Mouse (Mus musculus) myocyte (in vitro differentiated cells): ENCODE measurements around the gene D11Wsu47e. TPM values are rescaled to one million over a fixed set of nuclear protein-coding genes. Genes with fewer than 3 reads are reported as not detected.

Source experiments
- H3K27me3 ChIP-seq: one replicate; pipeline ENCODE4 v1.6.1; 2011; ENCODE audit not compliant: control insufficient read depth, insufficient read depth, insufficient read length
- H3K36me3 ChIP-seq: one replicate; pipeline ENCODE4 v1.6.1; 2011; ENCODE audit not compliant: control insufficient read depth, insufficient read depth
- H3K4me2 ChIP-seq: one replicate; pipeline ENCODE4 v1.6.1; 2011; ENCODE audit warnings: low read depth, control low read depth
- H3K4me3 ChIP-seq: one replicate; pipeline ENCODE4 v1.5.1; 2011; ENCODE audit warnings: mild to moderate bottlenecking, control low read depth, moderate library complexity
- H3K79me2 ChIP-seq: one replicate; pipeline ENCODE4 v1.6.1; 2011; ENCODE audit not compliant: control insufficient read depth, insufficient read depth
- H3ac ChIP-seq: one replicate; pipeline ENCODE4 v1.6.1; 2011; ENCODE audit not compliant: control insufficient read depth, insufficient read length
- CEBPB ChIP-seq: IDR thresholded peaks from 2 replicates; pipeline ENCODE4 v1.6.1; 2011; ENCODE audit warnings: mild to moderate bottlenecking, moderate library complexity; ENCODE audit not compliant: poor library complexity, insufficient read depth, severe bottlenecking
- E2F4 ChIP-seq: IDR thresholded peaks from one replicate; pipeline ENCODE4 v1.6.1; 2011; ENCODE audit warnings: mild to moderate bottlenecking, control low read depth, moderate library complexity; ENCODE audit not compliant: insufficient read depth
- MAX ChIP-seq: IDR thresholded peaks from one replicate; pipeline ENCODE4 v1.6.1; 2011; ENCODE audit warnings: low read depth, mild to moderate bottlenecking, control low read depth
- MYOD1 ChIP-seq, 3 experiments: IDR thresholded peaks; one replicate each; pipeline ENCODE4 v1.6.1; 2011; ENCODE audit warnings: control low read depth in 2 of 3, low read depth in 2 of 3, mild to moderate bottlenecking in 2 of 3, moderate library complexity in 1 of 3; ENCODE audit not compliant: insufficient read length in 2 of 3, control insufficient read depth in 1 of 3
- MYOG ChIP-seq, 3 experiments: IDR thresholded peaks; one replicate each; pipeline ENCODE4 v1.6.1; 2011; ENCODE audit warnings: control low read depth in 2 of 3, low read depth in 2 of 3, mild to moderate bottlenecking in 2 of 3; ENCODE audit not compliant: insufficient read length in 2 of 3, control insufficient read depth in 1 of 3, insufficient read depth in 1 of 3
- POLR2A ChIP-seq: IDR thresholded peaks from one replicate; pipeline ENCODE4 v1.6.1; 2011; ENCODE audit warnings: low read depth, mild to moderate bottlenecking, control low read depth, moderate library complexity; ENCODE audit not compliant: insufficient read length
- POLR2AphosphoS2 ChIP-seq: IDR thresholded peaks from one replicate; pipeline ENCODE4 v1.6.1; 2011; ENCODE audit warnings: low read depth, control low read depth; ENCODE audit not compliant: insufficient read length
- REST ChIP-seq: IDR thresholded peaks from one replicate; pipeline ENCODE4 v1.6.1; 2011; ENCODE audit warnings: mild to moderate bottlenecking, control low read depth, moderate library complexity; ENCODE audit not compliant: insufficient read depth, insufficient read length
- SRF ChIP-seq: IDR thresholded peaks from one replicate; pipeline ENCODE4 v1.6.1; 2011; ENCODE audit warnings: low read depth; ENCODE audit not compliant: control insufficient read depth, insufficient read length
- TCF12 ChIP-seq: IDR thresholded peaks from one replicate; pipeline ENCODE4 v1.6.1; 2011; ENCODE audit warnings: mild to moderate bottlenecking, control low read depth; ENCODE audit not compliant: poor library complexity, insufficient read depth, severe bottlenecking
- TCF3 ChIP-seq: IDR thresholded peaks from one replicate; pipeline ENCODE4 v1.6.1; 2011; ENCODE audit warnings: low read depth, control low read depth; ENCODE audit not compliant: insufficient read length
- USF1 ChIP-seq: IDR thresholded peaks from one replicate; pipeline ENCODE4 v1.6.1; 2011; ENCODE audit warnings: low read depth, mild to moderate bottlenecking, control low read depth, moderate library complexity
- polyA plus RNA-seq: library from polyadenylated mRNA; unstranded; fragments of >200 nt; fragmentation: generic; extraction: Trizol; gene quantifications from one replicate; pipeline ENCODE4 v1.2.1, GENCODE M21; 2012; ENCODE audit warnings: missing spikeins

Gene D11Wsu47e
- polyA plus RNA-seq, 1 experiment = 10.6 TPM

DNA sequence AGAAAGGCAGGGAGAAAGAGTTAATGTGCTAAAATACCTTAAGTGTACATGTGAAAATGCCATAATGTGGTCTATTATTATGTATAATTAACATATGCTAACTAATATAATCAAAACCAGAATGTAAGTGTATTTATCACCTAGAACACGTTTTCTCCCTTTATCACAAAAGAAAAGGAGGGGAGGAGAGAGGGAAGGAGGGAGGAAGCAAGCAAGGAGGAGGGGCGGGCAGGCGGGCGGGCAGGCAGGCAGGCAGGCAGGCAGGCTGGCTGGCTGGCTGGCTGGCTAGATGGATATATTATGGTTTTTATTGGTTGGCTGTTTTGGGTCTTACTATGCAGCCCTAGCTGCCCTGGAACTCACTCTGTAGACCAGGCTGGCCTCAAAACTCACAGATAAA, 14.5 kb upstream of the D11Wsu47e start:
- H3K4me2 ChIP-seq = no peak overlapping the region
- TF ChIP-seq TCF3 = no peak
- TF ChIP-seq MYOD1 (IDR thresholded peaks at IDR 0.05; ENCODE audit: control insufficient read depth in 1 of 3, insufficient read length in 2 of 3, low read depth in 2 of 3) = no peak
- TF ChIP-seq POLR2AphosphoS2 = no peak
- TF ChIP-seq POLR2A = no peak
- no peak for TF ChIP-seq MAX
- no peak for TF ChIP-seq SRF
- no peak for TF ChIP-seq MYOG (IDR thresholded peaks at IDR 0.05; ENCODE audit: control insufficient read depth in 1 of 3, insufficient read depth in 1 of 3, insufficient read length in 2 of 3, low read depth in 2 of 3)
- TF ChIP-seq REST = no peak
- TF ChIP-seq USF1 = no peak
- TF ChIP-seq TCF12 = no peak
- TF ChIP-seq E2F4 = no peak
- no peak overlapping the region for H3ac ChIP-seq
- no peaks in the 10 kb centered on the region for H3K27me3 ChIP-seq
- peaks cover 80% of the 10 kb centered on the region for H3K79me2 ChIP-seq
- peaks cover 16% of the 10 kb centered on the region for H3K36me3 ChIP-seq
- H3K4me3 ChIP-seq = no peak overlapping the region

DNA sequence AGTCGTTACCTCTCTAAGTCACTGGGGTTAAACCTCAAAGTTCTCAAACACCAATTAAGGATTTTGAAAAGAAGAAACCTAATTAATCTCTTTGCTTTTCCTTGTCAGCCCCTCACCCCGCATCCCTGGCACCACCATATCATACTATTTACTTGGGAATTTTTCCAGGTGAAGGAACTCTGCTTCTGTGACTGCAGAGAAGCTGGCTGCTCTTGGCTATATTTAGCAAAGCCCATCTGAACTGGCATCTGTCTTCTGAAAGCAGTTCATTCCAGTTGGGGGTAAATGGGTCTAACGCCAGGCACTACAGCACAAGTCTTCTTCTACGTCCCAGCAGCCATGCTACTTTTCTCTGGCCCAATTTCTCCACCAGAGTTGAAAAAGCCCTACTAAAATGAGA, 10.6 kb upstream of the D11Wsu47e start:
- Histone ChIP-seq H3K4me3 (no peak overlapping the region), H3K27me3 (no peaks in the 10 kb centered on the region), H3K4me2 (peak overlapping the region; percentile 12), H3K36me3 (peaks cover 20% of the 10 kb centered on the region), H3ac (no peak overlapping the region), H3K79me2 (peaks cover 98% of the 10 kb centered on the region)
- TF ChIP-seq USF1 (no peak), MAX (no peak), TCF3 (no peak), POLR2AphosphoS2 (no peak), E2F4 (no peak), SRF (no peak), CEBPB (no peak), MYOD1 (IDR thresholded peaks at IDR 0.05; ENCODE audit: control insufficient read depth in 1 of 3, insufficient read length in 2 of 3, low read depth in 2 of 3) (no peak), MYOG (IDR thresholded peaks at IDR 0.05; ENCODE audit: control insufficient read depth in 1 of 3, insufficient read depth in 1 of 3, insufficient read length in 2 of 3, low read depth in 2 of 3) (no peak), POLR2A (no peak), REST (no peak), TCF12 (no peak)

DNA sequence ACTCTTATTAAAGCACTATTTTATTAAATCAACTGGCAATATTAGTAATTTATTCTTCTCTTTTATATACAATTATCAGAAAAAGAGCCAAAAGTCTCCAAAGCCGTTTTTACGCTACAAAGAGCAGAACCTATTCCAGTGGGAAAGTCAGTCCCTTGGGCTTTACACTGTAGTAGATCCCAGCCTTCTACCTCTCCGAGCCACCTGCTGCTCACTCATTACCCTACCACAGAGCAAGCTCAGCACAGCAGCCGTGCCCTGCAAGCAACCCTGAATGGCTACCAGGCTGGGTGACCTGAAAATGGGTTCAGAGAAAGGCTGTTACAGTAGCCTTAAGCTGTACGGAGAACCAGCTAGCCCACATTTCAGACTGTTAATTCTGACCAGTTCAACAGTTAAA, 9.6 kb upstream of the D11Wsu47e start:
- no peak for TF ChIP-seq POLR2A
- no peak for TF ChIP-seq E2F4
- no peak for TF ChIP-seq SRF
- TF ChIP-seq MAX = no peak
- TF ChIP-seq USF1 = no peak
- no peak for TF ChIP-seq MYOG (IDR thresholded peaks at IDR 0.05; ENCODE audit: control insufficient read depth in 1 of 3, insufficient read depth in 1 of 3, insufficient read length in 2 of 3, low read depth in 2 of 3)

DNA sequence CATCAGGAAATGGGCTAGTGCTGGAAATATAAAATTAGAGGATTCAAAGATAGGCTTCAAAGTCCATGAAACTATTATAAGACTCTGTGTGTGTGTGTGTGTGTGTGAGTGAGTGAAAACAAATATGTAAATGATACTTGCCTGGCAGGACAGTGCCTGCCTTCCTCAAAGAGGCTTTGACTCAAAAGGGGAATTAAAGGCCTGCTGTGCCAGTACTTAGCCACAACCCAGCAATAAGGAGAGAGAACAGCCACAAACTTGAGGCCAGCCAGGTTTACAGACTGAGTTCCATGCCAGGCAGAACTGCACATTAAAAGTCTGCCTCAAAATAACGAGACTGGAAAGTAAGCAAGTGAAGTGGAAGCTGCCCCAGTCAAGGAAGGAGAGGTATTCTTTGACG, 7.4 kb upstream of the D11Wsu47e start:
- peaks cover 9% of the 10 kb centered on the region for H3K36me3 ChIP-seq
- TF ChIP-seq USF1 (no peak), POLR2A (no peak), POLR2AphosphoS2 (no peak), E2F4 (no peak), CEBPB (no peak), SRF (no peak), MYOG (IDR thresholded peaks at IDR 0.05; ENCODE audit: control insufficient read depth in 1 of 3, insufficient read depth in 1 of 3, insufficient read length in 2 of 3, low read depth in 2 of 3) (no peak), REST (no peak), MAX (no peak), TCF3 (no peak), MYOD1 (IDR thresholded peaks at IDR 0.05; ENCODE audit: control insufficient read depth in 1 of 3, insufficient read length in 2 of 3, low read depth in 2 of 3) (no peak)
- no peaks in the 10 kb centered on the region for H3K27me3 ChIP-seq
- no peak overlapping the region for H3ac ChIP-seq
- H3K4me3 ChIP-seq = no peak overlapping the region
- no peak overlapping the region for H3K4me2 ChIP-seq
- peaks cover 99% of the 10 kb centered on the region for H3K79me2 ChIP-seq

More for the DNA sequence above, 9.6 kb upstream of the D11Wsu47e start:
- no peak overlapping the region for H3K4me2 ChIP-seq
- peaks cover 20% of the 10 kb centered on the region for H3K36me3 ChIP-seq
- H3K79me2 ChIP-seq = peaks cover 98% of the 10 kb centered on the region
- no peaks in the 10 kb centered on the region for H3K27me3 ChIP-seq
- H3K4me3 ChIP-seq = no peak overlapping the region
- H3ac ChIP-seq = no peak overlapping the region

DNA sequence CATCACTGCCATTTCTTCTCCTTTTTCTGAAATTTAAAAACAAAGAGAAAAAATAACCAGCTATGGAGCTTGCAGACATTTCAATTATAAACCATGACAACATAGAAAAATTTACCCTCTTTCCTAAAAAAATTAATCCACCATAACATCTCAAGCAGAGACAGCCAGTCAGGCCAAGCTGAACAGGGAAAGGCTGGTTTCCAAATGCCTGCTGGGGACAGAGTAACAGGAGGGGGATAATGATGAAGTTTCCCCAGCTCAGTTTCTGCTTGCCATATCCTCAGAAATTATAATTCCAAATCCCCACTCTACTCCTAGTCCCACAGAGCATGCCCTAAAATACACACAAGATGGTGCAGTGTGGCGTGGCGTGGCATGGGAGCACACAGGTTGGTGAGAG, 6.8 kb upstream of the D11Wsu47e start:
- H3K36me3 ChIP-seq = peaks cover 9% of the 10 kb centered on the region
- H3K27me3 ChIP-seq = no peaks in the 10 kb centered on the region
- H3K4me2 ChIP-seq = no peak overlapping the region
- no peak overlapping the region for H3ac ChIP-seq
- TF ChIP-seq USF1 (no peak), POLR2AphosphoS2 (no peak), REST (no peak), POLR2A (no peak), TCF12 (no peak), MYOG (IDR thresholded peaks at IDR 0.05; ENCODE audit: control insufficient read depth in 1 of 3, insufficient read depth in 1 of 3, insufficient read length in 2 of 3, low read depth in 2 of 3) (no peak), E2F4 (no peak), CEBPB (no peak), TCF3 (no peak), SRF (no peak), MAX (no peak), MYOD1 (IDR thresholded peaks at IDR 0.05; ENCODE audit: control insufficient read depth in 1 of 3, insufficient read length in 2 of 3, low read depth in 2 of 3) (no peak)
- no peak overlapping the region for H3K4me3 ChIP-seq
- peaks cover 99% of the 10 kb centered on the region for H3K79me2 ChIP-seq
